Mouse (Mus musculus) heart, embryonic 16.5 days (tissue): ENCODE measurements around the gene Pdha1. TPM values are rescaled to one million over a fixed set of nuclear protein-coding genes. Genes with fewer than 3 reads are reported as not detected.

Experiments used
- ATAC-seq: fragments of 200-750 bp; cut with Nextera tagmentation; replicated peaks from 2 replicates; pipeline ENCODE4 v1.8.0; 2017; ENCODE audit warnings: moderate number of reproducible peaks; ENCODE audit not compliant: insufficient read depth, low FRiP score; ENCODE audit errors: extremely low read depth
- H3K27ac ChIP-seq: fragments of 300-500 bp; sonication (generic); 2 replicates; pipeline ENCODE4 v1.5.1; 2014; ENCODE audit warnings: mild to moderate bottlenecking, low read length, control low read depth, moderate library complexity
- H3K27me3 ChIP-seq: fragments of 300-500 bp; sonication (generic); 2 replicates; pipeline ENCODE4 v1.6.1; 2014; ENCODE audit warnings: low read length, mixed read lengths; ENCODE audit not compliant: control insufficient read depth, insufficient read depth
- H3K36me3 ChIP-seq: fragments of 300-500 bp; sonication (generic); 2 replicates; pipeline ENCODE4 v1.6.1; 2014; ENCODE audit not compliant: control insufficient read depth, insufficient read depth
- H3K4me1 ChIP-seq: fragments of 300-500 bp; sonication (generic); 2 replicates; pipeline ENCODE4 v1.6.1; 2014; ENCODE audit warnings: low read length, mixed read lengths; ENCODE audit not compliant: control insufficient read depth, insufficient read depth
- H3K4me2 ChIP-seq: fragments of 300-500 bp; sonication (generic); 2 replicates; pipeline ENCODE4 v1.6.1; 2014; ENCODE audit warnings: low read depth, mild to moderate bottlenecking, control low read depth, low read length
- H3K4me3 ChIP-seq: fragments of 300-500 bp; sonication (generic); 2 replicates; pipeline ENCODE4 v1.5.1; 2014; ENCODE audit warnings: mild to moderate bottlenecking, control low read depth, low read length
- H3K9ac ChIP-seq: fragments of 300-500 bp; sonication (generic); 2 replicates; pipeline ENCODE4 v1.6.1; 2014; ENCODE audit warnings: low read length, control low read depth
- H3K9me3 ChIP-seq: fragments of 300-500 bp; sonication (generic); replicated peaks from 2 replicates; pipeline ENCODE4 v1.6.1; 2016; ENCODE audit warnings: low read length; ENCODE audit not compliant: control insufficient read depth
- WGBS: fragments of 180-500 bp; shearing (Covaris S2); extraction: QIAGEN DNeasy Blood & Tissue Kit; methylation state at CpG from one replicate; pipeline ENCODE4 v1.1.7; 2014; 5-methylcytosine and 5-hydroxymethylcytosine counted together
- polyA plus RNA-seq: library from polyadenylated mRNA; unstranded; fragments of >200 nt; fragmentation: Nextera tagmentation; extraction: Ambion mirVana; gene quantifications from 2 replicates; pipeline ENCODE4 v1.2.1, GENCODE M21; 2015

Pdha1 gene
- 362 and 383 TPM in 2 replicates for polyA plus RNA-seq

DNA sequence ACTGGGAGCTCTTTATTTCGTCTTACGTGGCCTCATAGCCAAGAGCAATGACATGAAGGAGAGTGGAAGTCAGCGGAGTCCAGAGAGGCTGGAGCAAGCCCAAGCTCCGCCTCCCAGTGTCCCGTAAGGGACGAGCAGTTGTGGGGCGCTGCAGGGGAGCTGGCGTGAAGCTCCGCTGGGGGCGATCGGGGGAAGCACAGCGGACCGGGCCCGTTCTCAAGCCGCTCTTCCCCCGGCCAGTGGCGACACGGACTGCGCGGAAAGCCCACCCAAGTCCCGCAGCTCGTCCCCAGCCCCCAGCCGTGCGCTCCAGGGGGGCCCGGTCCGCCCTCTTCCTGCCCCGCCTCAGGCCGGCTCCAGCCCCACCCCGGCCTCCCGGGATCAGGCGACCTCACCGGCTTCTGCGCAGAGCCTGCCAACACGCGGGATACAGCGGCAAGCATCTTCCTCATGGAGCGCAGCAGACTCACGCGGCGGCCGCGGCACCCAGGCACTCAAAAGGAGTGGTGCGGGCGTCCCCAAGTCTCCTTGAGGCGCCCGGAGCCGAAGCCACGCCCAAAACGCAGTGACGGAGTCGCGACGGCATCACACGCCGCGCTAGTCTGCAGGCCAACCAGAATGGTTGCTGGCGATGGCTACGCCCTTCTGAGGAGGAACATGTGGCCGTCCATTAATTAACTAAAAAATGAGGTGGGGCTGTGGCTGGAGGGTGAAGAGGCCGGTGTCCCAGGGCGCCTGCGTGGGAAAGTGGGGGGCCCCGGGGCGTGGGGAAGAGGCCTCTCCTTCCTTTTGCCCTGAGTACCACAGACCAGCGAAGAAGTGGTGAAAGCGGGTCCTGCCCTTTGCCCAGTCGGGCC is at the start of gene Pdha1:
TSS of gene Pdha1 (minus strand) at position 553 of the 857 bp plus-strand sequence.
- peak; percentile 97 for ATAC-seq
- 14% methylated on average over 59 of the region's 67 CpGs for WGBS
- H3K4me1 ChIP-seq = peaks cover 10% of the 10 kb centered on the region
- H3K4me3 ChIP-seq = peak within 1 kb of the TSS; percentile 71
- H3K9ac ChIP-seq = peak within 1 kb of the TSS; percentile 86
- H3K27ac ChIP-seq = peak within 1 kb of the TSS; percentile 97
- no peaks in the 10 kb centered on the region for H3K9me3 ChIP-seq
- H3K36me3 ChIP-seq = no peaks in the 10 kb centered on the region
- H3K27me3 ChIP-seq = no peaks in the 10 kb centered on the region
- peak within 1 kb of the TSS; percentile 67 for H3K4me2 ChIP-seq

DNA sequence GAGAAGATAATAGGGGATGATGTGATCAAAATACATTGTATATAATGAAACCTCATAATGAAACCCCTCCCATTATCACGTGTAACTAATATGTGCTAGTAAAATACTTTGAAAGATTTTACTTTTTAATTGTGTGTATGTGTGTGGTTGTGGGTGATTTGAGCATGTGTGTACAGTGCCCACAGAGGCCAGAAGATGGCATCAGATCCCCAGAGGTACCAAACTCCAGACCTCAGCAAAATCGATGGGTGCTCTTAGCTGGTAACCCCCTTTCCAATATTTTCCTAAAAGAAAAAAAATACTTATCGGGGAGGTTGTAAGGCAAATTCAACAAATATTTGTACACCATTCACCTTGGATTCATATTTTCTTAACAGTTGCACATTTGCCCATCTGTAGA is 40.8 kb upstream of the Pdha1 start:
- WGBS = 52% methylated on average over 3 of the region's 3 CpGs
- Histone ChIP-seq H3K4me1 (no peaks in the 10 kb centered on the region), H3K4me2 (no peak overlapping the region), H3K4me3 (no peak overlapping the region), H3K36me3 (no peaks in the 10 kb centered on the region), H3K9me3 (no peaks in the 10 kb centered on the region), H3K9ac (no peak overlapping the region), H3K27me3 (no peaks in the 10 kb centered on the region), H3K27ac (no peak overlapping the region)
- no peak for ATAC-seq

DNA sequence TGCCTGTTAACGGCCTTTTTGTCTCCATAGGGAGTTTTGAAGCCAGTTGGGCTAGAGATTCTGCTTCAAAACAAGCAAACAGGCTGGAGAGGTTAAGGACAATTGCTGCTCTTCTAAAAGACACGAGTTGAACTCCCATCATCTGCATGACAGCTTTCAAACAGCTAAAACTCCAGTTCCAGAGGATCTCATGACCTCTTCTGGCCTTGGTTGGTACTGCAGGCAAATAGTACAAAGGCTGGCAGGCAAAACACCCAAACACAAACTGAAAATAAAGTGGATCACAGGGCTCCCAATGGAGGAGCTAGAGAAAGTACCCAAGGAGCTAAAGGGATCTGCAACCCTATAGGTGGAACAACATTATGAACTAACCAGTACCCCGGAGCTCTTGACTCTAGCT is 31.9 kb upstream of the Pdha1 start:
- Histone ChIP-seq H3K4me2 (no peak overlapping the region), H3K9ac (no peak overlapping the region), H3K27me3 (no peaks in the 10 kb centered on the region), H3K4me3 (no peak overlapping the region), H3K27ac (no peak overlapping the region), H3K36me3 (no peaks in the 10 kb centered on the region), H3K9me3 (no peaks in the 10 kb centered on the region), H3K4me1 (no peaks in the 10 kb centered on the region)
- 18% methylated on average over 2 of the region's 3 CpGs for WGBS
- no peak for ATAC-seq

DNA sequence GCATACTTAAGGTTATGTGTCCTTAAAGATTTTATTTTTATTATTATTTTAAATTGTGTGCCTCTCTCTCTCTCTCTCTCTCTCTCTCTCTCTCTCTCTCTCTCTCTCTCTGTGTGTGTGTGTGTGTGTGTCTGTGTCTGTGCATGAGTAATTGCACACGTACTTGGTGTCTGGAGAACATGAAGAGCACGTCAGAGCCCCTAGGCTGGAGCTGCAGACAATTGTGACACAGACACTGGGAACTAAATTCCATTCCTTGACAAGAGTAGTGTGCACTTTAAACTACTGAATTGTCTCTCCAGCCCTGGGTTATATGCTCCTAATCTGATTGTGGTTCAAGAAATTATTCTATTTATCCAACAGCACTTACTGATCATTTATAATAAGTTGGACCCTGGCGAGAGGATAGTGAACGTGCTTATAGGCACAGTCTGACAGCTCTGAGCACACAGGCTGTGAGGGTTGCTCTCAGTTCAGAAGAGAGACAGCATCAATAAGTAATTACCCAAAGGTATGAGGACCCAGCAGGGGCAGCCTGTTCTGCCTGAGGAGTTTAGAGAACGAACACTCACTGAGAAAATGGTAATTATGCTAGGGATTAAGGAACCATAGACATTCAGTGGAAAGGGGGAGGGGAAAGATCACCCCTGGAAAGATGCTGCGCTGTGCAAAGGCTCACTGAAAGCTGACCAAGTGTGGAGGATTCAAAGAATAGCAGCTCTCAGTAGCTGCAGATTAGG is 28.2 kb upstream of the Pdha1 start:
- Histone ChIP-seq H3K27me3 (no peaks in the 10 kb centered on the region), H3K27ac (no peak overlapping the region), H3K36me3 (no peaks in the 10 kb centered on the region), H3K9me3 (no peaks in the 10 kb centered on the region), H3K4me1 (no peaks in the 10 kb centered on the region), H3K9ac (no peak overlapping the region), H3K4me2 (no peak overlapping the region), H3K4me3 (no peak overlapping the region)
- 34% methylated on average over 6 of the region's 6 CpGs for WGBS
- ATAC-seq = no peak

DNA sequence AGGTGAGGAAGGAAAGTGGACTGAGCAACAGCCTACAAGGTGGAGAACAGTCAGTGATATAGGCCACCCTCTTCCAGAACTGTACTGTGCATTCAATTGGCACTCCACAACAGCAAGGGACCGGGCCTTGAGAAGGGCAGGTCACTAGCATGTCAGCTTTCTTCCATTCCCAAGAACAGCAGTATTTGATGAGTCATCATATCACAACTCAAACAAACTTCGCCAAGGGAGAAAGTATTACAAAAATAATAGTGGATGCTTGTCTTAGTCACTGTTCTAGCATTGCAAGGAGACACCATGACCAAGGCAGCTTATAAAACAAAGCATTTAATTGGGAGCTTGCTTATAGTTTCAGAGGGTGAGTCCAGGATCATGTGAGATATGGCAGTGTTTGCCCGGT is 26.0 kb upstream of the Pdha1 start:
- Histone ChIP-seq H3K4me3 (no peak overlapping the region), H3K9me3 (no peaks in the 10 kb centered on the region), H3K9ac (no peak overlapping the region), H3K27ac (no peak overlapping the region), H3K4me2 (no peak overlapping the region), H3K27me3 (no peaks in the 10 kb centered on the region), H3K36me3 (no peaks in the 10 kb centered on the region), H3K4me1 (no peaks in the 10 kb centered on the region)
- ATAC-seq = no peak
- WGBS = 81% methylated on average over 3 of the region's 3 CpGs

DNA sequence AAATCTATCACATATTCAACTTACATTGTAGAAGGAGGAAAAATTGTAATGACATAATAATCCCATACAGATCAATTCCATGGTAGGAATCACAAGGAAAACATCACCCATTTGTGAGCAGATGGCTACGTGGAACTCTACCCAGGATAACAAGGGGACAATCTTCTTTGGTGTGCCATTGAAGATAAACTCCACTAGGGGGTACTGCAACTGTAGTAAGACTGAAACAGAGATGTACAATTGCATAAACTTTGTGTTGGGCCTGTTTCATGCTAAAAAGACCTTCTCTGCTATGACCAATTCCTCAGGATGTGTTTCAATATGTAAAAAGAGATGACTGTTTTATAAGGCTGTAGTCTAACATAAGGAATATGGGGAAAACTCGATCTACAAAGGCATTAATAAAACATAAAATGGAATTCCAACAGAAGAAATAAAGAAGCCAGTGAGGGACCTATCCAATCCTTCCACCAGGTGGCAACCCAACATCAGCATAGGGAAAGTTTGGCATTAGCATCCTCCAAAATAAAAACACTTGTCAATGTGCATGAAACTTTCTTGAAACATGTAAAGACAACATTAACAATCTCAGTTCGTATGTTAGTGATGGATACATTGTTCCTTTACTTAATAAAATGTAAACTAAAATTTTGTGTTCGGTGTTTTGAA is 15.1 kb upstream of the Pdha1 start:
- Histone ChIP-seq H3K4me2 (no peak overlapping the region), H3K27ac (no peak overlapping the region), H3K4me1 (no peaks in the 10 kb centered on the region), H3K9me3 (no peaks in the 10 kb centered on the region), H3K4me3 (no peak overlapping the region), H3K9ac (no peak overlapping the region), H3K27me3 (no peaks in the 10 kb centered on the region), H3K36me3 (no peaks in the 10 kb centered on the region)
- 54% methylated on average over 4 of the region's 4 CpGs for WGBS
- ATAC-seq = no peak

DNA sequence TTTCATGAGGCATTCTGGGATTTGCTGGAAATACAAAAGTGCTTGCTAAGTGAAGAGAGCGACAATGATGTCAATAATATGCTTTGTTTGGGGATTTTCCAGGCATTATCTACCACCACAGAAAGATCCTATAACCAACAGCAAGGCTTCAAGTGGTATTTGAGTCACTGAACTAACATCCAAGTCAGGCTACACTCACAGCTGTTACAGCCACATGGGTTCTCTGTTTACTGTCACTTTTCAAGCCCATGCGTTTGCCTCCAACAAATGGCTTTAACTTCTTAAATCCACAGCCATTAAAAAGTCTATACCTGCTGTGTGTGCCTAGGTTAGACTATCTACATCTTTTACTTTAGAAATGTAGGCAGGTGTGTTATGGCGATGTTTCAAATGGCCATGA is 10.6 kb upstream of the Pdha1 start:
- no peaks in the 10 kb centered on the region for H3K4me1 ChIP-seq
- H3K9me3 ChIP-seq = no peaks in the 10 kb centered on the region
- H3K4me2 ChIP-seq = no peak overlapping the region
- ATAC-seq = no peak
- H3K27me3 ChIP-seq = no peaks in the 10 kb centered on the region
- 86% methylated on average over 3 of the region's 3 CpGs for WGBS
- H3K36me3 ChIP-seq = no peaks in the 10 kb centered on the region
- H3K9ac ChIP-seq = no peak overlapping the region
- no peak overlapping the region for H3K27ac ChIP-seq
- no peak overlapping the region for H3K4me3 ChIP-seq

DNA sequence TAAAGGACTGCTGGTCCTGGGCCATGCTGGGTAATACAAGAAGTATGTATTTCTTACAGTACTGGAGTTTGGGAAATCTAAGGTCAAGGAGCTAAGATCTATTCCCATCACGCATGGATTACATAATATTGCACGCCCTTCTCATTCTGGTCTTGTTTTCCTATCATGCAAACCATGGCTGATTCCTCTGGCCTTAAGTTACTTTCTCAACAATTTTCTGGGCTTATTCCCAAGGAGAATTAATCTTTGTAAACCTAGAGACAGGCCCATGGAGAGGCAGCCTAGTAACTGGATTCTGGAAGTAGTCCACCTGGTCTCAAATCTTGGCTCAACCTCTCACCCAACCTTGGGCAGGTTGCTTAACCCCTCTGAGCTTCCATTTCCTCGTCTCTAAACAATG is 9.2 kb upstream of the Pdha1 start:
- Histone ChIP-seq H3K27me3 (no peaks in the 10 kb centered on the region), H3K27ac (no peak overlapping the region), H3K36me3 (no peaks in the 10 kb centered on the region), H3K4me3 (no peak overlapping the region), H3K4me2 (no peak overlapping the region), H3K4me1 (no peaks in the 10 kb centered on the region), H3K9me3 (no peaks in the 10 kb centered on the region), H3K9ac (no peak overlapping the region)
- 80% methylated on average over 3 of the region's 3 CpGs for WGBS
- no peak for ATAC-seq

DNA sequence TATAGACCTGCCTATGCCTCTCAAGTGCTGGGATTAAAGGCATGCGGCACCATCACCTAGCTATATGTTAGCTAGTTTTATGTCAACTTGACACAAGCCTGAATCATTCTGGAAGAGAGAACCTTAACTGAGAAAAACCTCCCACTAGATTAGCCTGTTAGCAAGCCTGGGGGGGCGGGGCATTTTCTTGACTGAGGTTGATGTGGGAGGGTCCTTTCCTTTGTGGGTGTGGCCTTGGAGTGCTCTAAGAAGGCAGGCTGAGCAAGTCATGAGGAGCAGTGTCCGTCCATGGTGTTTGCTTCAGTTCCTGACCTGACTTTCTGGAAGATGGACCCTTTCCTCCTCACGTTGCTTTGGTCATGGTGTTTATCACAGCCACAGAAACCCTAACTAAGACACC is 8.6 kb upstream of the Pdha1 start:
- no peak overlapping the region for H3K4me3 ChIP-seq
- no peaks in the 10 kb centered on the region for H3K4me1 ChIP-seq
- ATAC-seq = no peak
- H3K36me3 ChIP-seq = no peaks in the 10 kb centered on the region
- no peak overlapping the region for H3K9ac ChIP-seq
- no peak overlapping the region for H3K4me2 ChIP-seq
- no peaks in the 10 kb centered on the region for H3K9me3 ChIP-seq
- no peak overlapping the region for H3K27ac ChIP-seq
- no peaks in the 10 kb centered on the region for H3K27me3 ChIP-seq
- 80% methylated on average over 4 of the region's 4 CpGs for WGBS
